Mouse (Mus musculus) heart, postnatal 0 days (tissue): ENCODE results near the gene Serpine1.

Experiments used
- CTCF ChIP-seq: IDR thresholded peaks from 2 replicates; pipeline ENCODE4 v1.5.1; 2016; ENCODE audit warnings: antibody characterized with exemption, control low read depth, low read depth
- EP300 ChIP-seq: IDR thresholded peaks from 2 replicates; pipeline ENCODE4 v1.6.1; 2016; ENCODE audit warnings: antibody characterized with exemption, low read depth

GRCm38 (mm10) chr5:137073141-137073540, 1.1 kb upstream of the Serpine1 start:
- no peak for TF ChIP-seq EP300
- no peak for TF ChIP-seq CTCF
